Mouse (Mus musculus): ENCODE measurements around the gene Ndc80.

DNA sequence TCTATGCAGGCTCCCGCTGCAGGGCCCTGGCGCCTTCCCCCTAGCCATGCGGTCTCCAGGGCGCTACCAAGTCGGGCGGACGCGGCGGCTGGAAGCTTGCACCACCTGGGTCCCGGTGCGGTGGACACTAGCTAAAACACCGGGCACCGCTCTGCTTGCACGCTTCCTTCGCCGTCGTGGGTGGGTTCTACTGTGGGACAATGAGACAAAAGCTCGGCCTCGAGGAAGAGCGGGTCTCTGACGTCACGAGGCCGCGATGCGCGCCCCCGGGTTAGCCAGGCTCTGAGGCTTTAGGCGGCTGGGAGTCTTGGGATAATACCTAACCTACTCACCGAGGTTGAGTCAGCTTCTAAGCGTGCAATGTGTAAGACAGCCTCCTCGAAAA is 51.0 kb downstream of the Ndc80 start:
- TF ChIP-seq CTCF (conservative IDR thresholded peaks at IDR 0.05; ENCODE audit: low read length) (no peak), NANOG (IDR thresholded peaks at IDR 0.05; ENCODE audit: borderline replicate concordance, low read length) (no peak)
